Mouse (Mus musculus): Measurements from ENCODE around the gene Mepce. TPM values are rescaled to one million over a fixed set of nuclear protein-coding genes. Genes with fewer than 3 reads are reported as not detected.

The Mepce gene
- total and polyA plus RNA-seq, 3 experiments: 32.7 to 43.7 (median 37.3) TPM

DNA sequence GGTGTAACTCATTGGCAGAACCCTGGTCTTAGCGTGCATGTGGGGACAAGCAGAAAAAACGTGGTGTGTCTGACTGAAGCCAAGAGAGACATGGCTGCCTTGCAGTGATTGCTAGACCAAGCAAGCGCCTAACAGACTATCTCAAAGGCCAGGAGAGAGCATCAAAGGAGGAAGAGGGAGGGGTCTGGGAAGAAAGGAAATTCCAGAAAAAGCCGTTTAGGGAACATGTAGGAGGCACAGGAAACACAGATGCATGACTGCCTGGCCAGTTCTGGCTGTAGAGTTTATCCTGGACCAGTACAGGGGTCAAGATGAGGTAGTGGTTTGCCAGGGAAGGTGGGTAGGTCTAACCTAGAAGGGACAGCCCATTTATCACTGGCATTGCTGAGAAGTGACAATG is 46.0 kb upstream of the Mepce start:
- no peak overlapping the region for H3K9ac ChIP-seq (ENCODE audit: insufficient read depth, low read depth)
- H3K4me3 ChIP-seq (replicated peaks in 1 of 3; ENCODE audit: low read depth in 2 of 3, low read length in 2 of 3, poor library complexity in 1 of 3): no peak overlapping the region
- H3K9me3 ChIP-seq (replicated peaks; ENCODE audit: low read length): no peaks in the 10 kb centered on the region
- H3K36me3 ChIP-seq (replicated peaks in 1 of 2; ENCODE audit: control insufficient read depth in 1 of 2, insufficient read depth in 1 of 2, low read length in 1 of 2): no peaks in the 10 kb centered on the region
- DNase-seq (ENCODE audit: extremely low read depth): no peak
- no peaks in the 10 kb centered on the region for H3K79me2 ChIP-seq (replicated peaks; ENCODE audit: control insufficient read depth, extremely low read depth, insufficient read depth, poor library complexity, severe bottlenecking)
- peaks cover 6 to 28% of the 10 kb centered on the region in 2 experiments; a peak in 3 of 4 replicates for H3K4me1 ChIP-seq (ENCODE audit: control insufficient read depth in 1 of 2, insufficient read depth in 2 of 2)
- no peaks in the 10 kb centered on the region for H3K27me3 ChIP-seq (replicated peaks)
- TF ChIP-seq MEF2A (IDR thresholded peaks at IDR 0.05; ENCODE audit: borderline replicate concordance, low read depth, low read length): no peak
- no peak for TF ChIP-seq ETS1 (conservative IDR thresholded peaks at IDR 0.05; ENCODE audit: low read depth, low read length)
- no peak for TF ChIP-seq UBTF (IDR thresholded peaks at IDR 0.05; ENCODE audit: low read depth, low read length)
- no peak for TF ChIP-seq JUN (IDR thresholded peaks at IDR 0.05; ENCODE audit: insufficient read depth, low read depth, low read length)
- no peak for TF ChIP-seq ZC3H11A (IDR thresholded peaks at IDR 0.05; ENCODE audit: low read depth, low read length)
- TF ChIP-seq JUND (conservative IDR thresholded peaks at IDR 0.05; ENCODE audit: low read depth, low read length): no peak
- no peak for TF ChIP-seq USF2 (conservative IDR thresholded peaks at IDR 0.05; ENCODE audit: low read depth, low read length)
- dilution Hi-C loops (cut with MboI; ENCODE audit: extremely low pct_ligation_motif_present, extremely low pct_unique_long_range_greater_than_20kb, low sequenced_read_pairs) (no loop called here), in situ Hi-C loops (cut with MboI; ENCODE audit: low pct_ligation_motif_present, low pct_unique_long_range_greater_than_20kb, low sequenced_read_pairs) (no loop called here)
- H3K4me2 ChIP-seq (ENCODE audit: insufficient read depth, low read depth, poor library complexity, severe bottlenecking): no peak overlapping the region
- no peak overlapping the region for H3K27ac ChIP-seq (ENCODE audit: insufficient read depth, low read depth)

DNA sequence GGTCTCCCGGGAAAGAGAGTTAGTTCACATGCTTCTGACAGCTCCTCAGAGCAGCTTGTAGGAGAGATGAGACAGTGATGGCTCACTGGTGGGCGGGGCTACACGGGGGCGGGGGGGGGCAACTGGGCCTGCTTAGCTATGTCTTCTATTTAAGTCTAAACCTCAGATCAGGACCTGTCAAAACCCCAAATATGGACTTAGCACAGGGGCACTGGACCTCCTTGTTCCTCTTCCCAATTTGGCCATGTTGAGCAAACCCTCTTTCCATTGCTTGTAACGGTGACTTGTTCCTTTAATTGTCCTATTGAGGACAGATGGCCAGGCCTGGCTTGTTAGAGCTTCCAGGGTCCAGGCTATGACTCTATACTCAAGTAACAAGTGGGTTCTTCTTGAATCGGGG is 44.1 kb upstream of the Mepce start:
- Histone ChIP-seq H3K79me2 (replicated peaks; ENCODE audit: control insufficient read depth, extremely low read depth, insufficient read depth, poor library complexity, severe bottlenecking) (no peaks in the 10 kb centered on the region), H3K4me1 (ENCODE audit: control insufficient read depth in 1 of 2, insufficient read depth in 2 of 2) (peaks cover 9 to 45% of the 10 kb centered on the region in 2 experiments; a peak in 3 of 4 replicates), H3K4me3 (replicated peaks in 1 of 3; ENCODE audit: low read depth in 2 of 3, low read length in 2 of 3, poor library complexity in 1 of 3) (no peak overlapping the region), H3K4me2 (ENCODE audit: insufficient read depth, low read depth, poor library complexity, severe bottlenecking) (no peak overlapping the region), H3K9me3 (replicated peaks; ENCODE audit: low read length) (no peaks in the 10 kb centered on the region), H3K27ac (ENCODE audit: insufficient read depth, low read depth) (no peak overlapping the region), H3K27me3 (replicated peaks) (no peaks in the 10 kb centered on the region), H3K36me3 (replicated peaks in 1 of 2; ENCODE audit: control insufficient read depth in 1 of 2, insufficient read depth in 1 of 2, low read length in 1 of 2) (no peaks in the 10 kb centered on the region), H3K9ac (ENCODE audit: insufficient read depth, low read depth) (no peak overlapping the region)
- DNase-seq (ENCODE audit: extremely low read depth): no peak
- in situ Hi-C loops (cut with MboI; ENCODE audit: low pct_ligation_motif_present, low pct_unique_long_range_greater_than_20kb, low sequenced_read_pairs): no loop called here
- dilution Hi-C loops (cut with MboI; ENCODE audit: extremely low pct_ligation_motif_present, extremely low pct_unique_long_range_greater_than_20kb, low sequenced_read_pairs): no loop called here
- TF ChIP-seq E2F4 (IDR thresholded peaks at IDR 0.05; ENCODE audit: insufficient replicate concordance, low read depth, low read length) (no peak), ZMIZ1 (IDR thresholded peaks at IDR 0.05; ENCODE audit: low read depth, low read length) (no peak), KAT2A (IDR thresholded peaks at IDR 0.05; ENCODE audit: insufficient replicate concordance, low read length) (no peak), JUN (IDR thresholded peaks at IDR 0.05; ENCODE audit: insufficient read depth, low read depth, low read length) (no peak), MEF2A (IDR thresholded peaks at IDR 0.05; ENCODE audit: borderline replicate concordance, low read depth, low read length) (no peak), SMC3 (IDR thresholded peaks at IDR 0.05; ENCODE audit: low read depth, low read length) (no peak), ZKSCAN1 (IDR thresholded peaks at IDR 0.05; ENCODE audit: borderline replicate concordance, low read depth, low read length) (no peak), MXI1 (IDR thresholded peaks at IDR 0.05; ENCODE audit: low read depth, low read length) (no peak), ELF1 (IDR thresholded peaks at IDR 0.05; ENCODE audit: low read depth, low read length) (no peak), TCF12 (IDR thresholded peaks at IDR 0.05; ENCODE audit: low read depth, low read length) (no peak), MAX (IDR thresholded peaks at IDR 0.05; ENCODE audit: low read length) (no peak), UBTF (IDR thresholded peaks at IDR 0.05; ENCODE audit: low read depth, low read length) (no peak)

Measured in CH12.LX (cell line).